ENCODE assay signal across 8 mouse cellular contexts in genomic region chr10:110727816-110728215, GRCm38 (mm10). TPM values are rescaled to one million over a fixed set of nuclear protein-coding genes. Genes with fewer than 3 reads are reported as not detected.
DNase-seq lines count a peak whose midpoint lies in the region; ATAC-seq and TF ChIP-seq lines count a peak whose summit lies in the region.
"Had no signal": no experiment of that assay in that cellular context is flagged by ENCODE, and none has a peak within 500 bp of the region (broad histone marks: within the 10 kb centered on the region; RNA-seq: fewer than 3 reads in every experiment).

No protein-coding gene starts in this region.

- H3K4me3 ChIP-seq in kidney, embryonic 15.5 days (replicated peaks): no peak overlapping the region
- no peak overlapping the region for H3K4me3 ChIP-seq in ES-Bruce4 (ENCODE audit: low read depth, low read length)
- H3K4me3 ChIP-seq in heart, postnatal 0 days (ENCODE audit: low read depth, low read length): no peak overlapping the region
- no peak overlapping the region for H3K4me3 ChIP-seq in liver, embryonic 14.5 days (ENCODE audit: insufficient read depth in 1 of 2, low read depth in 2 of 2, low read length in 2 of 2)
- H3K4me3 ChIP-seq: neural tube, embryonic 13.5 days had no signal

- no peaks in the 10 kb centered on the region for H3K9me3 ChIP-seq in kidney, embryonic 15.5 days (replicated peaks)
- no peaks in the 10 kb centered on the region for H3K9me3 ChIP-seq in ES-Bruce4 (replicated peaks; ENCODE audit: control insufficient read depth, insufficient read depth, low read length, poor library complexity, severe bottlenecking)
- no peaks in the 10 kb centered on the region for H3K9me3 ChIP-seq in heart, postnatal 0 days (replicated peaks; ENCODE audit: control insufficient read depth, low read length)
- no peaks in the 10 kb centered on the region for H3K9me3 ChIP-seq in liver, embryonic 14.5 days (ENCODE audit: control insufficient read depth, low read length)
- H3K9me3 ChIP-seq: neural tube, embryonic 13.5 days had no signal

- 59% methylated on average over 4 of the region's 4 CpGs for WGBS in kidney, embryonic 15.5 days
- 42% methylated on average over 4 of the region's 4 CpGs for WGBS in heart, postnatal 0 days
- 45% methylated on average over 4 of the region's 4 CpGs for WGBS in liver, embryonic 14.5 days (ENCODE audit: insufficient replicate concordance)

- no peaks in the 10 kb centered on the region for H3K27me3 ChIP-seq in kidney, embryonic 15.5 days
- no peaks in the 10 kb centered on the region for H3K27me3 ChIP-seq in ES-Bruce4 (ENCODE audit: control insufficient read depth, insufficient read depth, low read length, poor library complexity, severe bottlenecking)
- H3K27me3 ChIP-seq in heart, postnatal 0 days (ENCODE audit: control insufficient read depth, insufficient read depth, low read length): no peaks in the 10 kb centered on the region
- H3K27me3 ChIP-seq in liver, embryonic 14.5 days (ENCODE audit: control insufficient read depth, insufficient read depth, low read length): no peaks in the 10 kb centered on the region
- H3K27me3 ChIP-seq: neural tube, embryonic 13.5 days had no signal

- peak; percentile 65 for DNase-seq in kidney, adult 18-20 months
- peak; percentile 54 for DNase-seq in adrenal gland, postnatal 14 days
- no peak for DNase-seq in heart, postnatal 0 days (ENCODE audit: low spot score)
- DNase-seq in liver, embryonic 14.5 days (ENCODE audit: low read depth in 3 of 3, low spot score in 3 of 3): no peak
- peak; percentile 28 to 64 for DNase-seq in spleen, postnatal 10 days (ENCODE audit: low spot score in 2 of 2)

- no peak overlapping the region for H3K4me2 ChIP-seq in kidney, embryonic 15.5 days
- H3K4me2 ChIP-seq in heart, postnatal 0 days (ENCODE audit: low read depth, low read length): no peak overlapping the region
- H3K4me2 ChIP-seq in liver, embryonic 14.5 days (ENCODE audit: low read depth): no peak overlapping the region
- H3K4me2 ChIP-seq: neural tube, embryonic 13.5 days had no signal

- H3K36me3 ChIP-seq in kidney, embryonic 15.5 days: no peaks in the 10 kb centered on the region
- no peaks in the 10 kb centered on the region for H3K36me3 ChIP-seq in ES-Bruce4 (ENCODE audit: control insufficient read depth, insufficient read depth, low read length, poor library complexity, severe bottlenecking)
- H3K36me3 ChIP-seq in heart, postnatal 0 days (replicated peaks; ENCODE audit: control insufficient read depth, insufficient read depth, low read length): no peaks in the 10 kb centered on the region
- no peaks in the 10 kb centered on the region for H3K36me3 ChIP-seq in liver, embryonic 14.5 days (replicated peaks; ENCODE audit: control insufficient read depth, insufficient read depth, low read depth)
- H3K36me3 ChIP-seq: neural tube, embryonic 13.5 days had no signal

- ATAC-seq in kidney, embryonic 15.5 days (replicated peaks; ENCODE audit: low FRiP score): no peak
- ATAC-seq in heart, postnatal 0 days (ENCODE audit: insufficient read depth, low read depth): no peak
- ATAC-seq in liver, embryonic 14.5 days (ENCODE audit: insufficient read depth): no peak

- no peak overlapping the region for H3K9ac ChIP-seq in kidney, embryonic 15.5 days
- no peak overlapping the region for H3K9ac ChIP-seq in ES-Bruce4 (ENCODE audit: low read depth, poor library complexity, severe bottlenecking)
- no peak overlapping the region for H3K9ac ChIP-seq in heart, postnatal 0 days (replicated peaks; ENCODE audit: low read depth, low read length)
- no peak overlapping the region for H3K9ac ChIP-seq in liver, embryonic 14.5 days (replicated peaks)
- H3K9ac ChIP-seq: neural tube, embryonic 13.5 days had no signal

- no peak for TF ChIP-seq EP300 in ES-Bruce4 (IDR thresholded peaks at IDR 0.05; ENCODE audit: insufficient read depth, low read depth, low read length)
- TF ChIP-seq EP300 in heart, postnatal 0 days (IDR thresholded peaks at IDR 0.05; ENCODE audit: low read depth): no peak
- no peak for TF ChIP-seq EP300 in liver, embryonic 14.5 days (IDR thresholded peaks at IDR 0.05; ENCODE audit: low read depth)

- TF ChIP-seq POLR2A in ES-Bruce4 (IDR thresholded peaks at IDR 0.05; ENCODE audit: insufficient read depth, low read length): no peak

- no peak overlapping the region for H3K27ac ChIP-seq in kidney, embryonic 15.5 days
- H3K27ac ChIP-seq in ES-Bruce4 (ENCODE audit: insufficient read depth, low read length): no peak overlapping the region
- no peak overlapping the region for H3K27ac ChIP-seq in heart, postnatal 0 days (ENCODE audit: low read depth)
- H3K27ac ChIP-seq in liver, embryonic 14.5 days: no peak overlapping the region
- H3K27ac ChIP-seq: neural tube, embryonic 13.5 days had no signal

- peak; percentile 68 for TF ChIP-seq CTCF in ES-Bruce4 (IDR thresholded peaks at IDR 0.05; ENCODE audit: low read depth, low read length)
- peak; percentile 73 for TF ChIP-seq CTCF in heart, postnatal 0 days (IDR thresholded peaks at IDR 0.05; ENCODE audit: low read depth)
- TF ChIP-seq CTCF in liver, embryonic 14.5 days (IDR thresholded peaks at IDR 0.05; ENCODE audit: low read depth): peak; percentile 91

- no peaks in the 10 kb centered on the region for H3K4me1 ChIP-seq in kidney, embryonic 15.5 days
- no peaks in the 10 kb centered on the region for H3K4me1 ChIP-seq in ES-Bruce4 (ENCODE audit: control insufficient read depth, insufficient read depth, low read length)
- H3K4me1 ChIP-seq in heart, postnatal 0 days (ENCODE audit: control insufficient read depth, insufficient read depth): no peaks in the 10 kb centered on the region
- H3K4me1 ChIP-seq in liver, embryonic 14.5 days (replicated peaks; ENCODE audit: control insufficient read depth in 2 of 2, insufficient read depth in 2 of 2, low read length in 1 of 2): no peaks in the 10 kb centered on the region
- H3K4me1 ChIP-seq: neural tube, embryonic 13.5 days had no signal

RNA-seq across cellular contexts. Expression of gene E2f7, which starts 17.4 kb away (rescaled TPM):
- polyA plus RNA-seq in kidney, embryonic 15.5 days (2015; fragmentation: Nextera tagmentation; extraction: Ambion mirVana): 26.5 and 29.5 TPM in 2 replicates
- 31.4 and 32.5 TPM in 2 replicates for polyA plus RNA-seq in ES-Bruce4 (2011; ENCODE audit: insufficient read depth, insufficient read length, low read depth, missing spikeins)
- total RNA-seq in adrenal gland, postnatal 14 days (2021): 5.5 and 6.9 TPM in 2 replicates
- total RNA-seq in heart, postnatal 0 days (2014; rRNA removed; ENCODE audit: low replicate concordance): 6.1 and 17.1 TPM in 2 replicates
- polyA plus RNA-seq in heart, postnatal 0 days (2015; fragmentation: Nextera tagmentation; extraction: Ambion mirVana): 3.7 and 4.7 TPM in 2 replicates
- 1.7 and 1.9 TPM in 2 replicates for polyA plus RNA-seq in liver, embryonic 14.5 days (2012; rRNA removed)
- polyA plus RNA-seq in liver, embryonic 14.5 days (2014; fragmentation: Nextera tagmentation; extraction: Ambion mirVana): 7.1 and 8.6 TPM in 2 replicates

Comparison
In these comparisons a context has a peak if more than half of its experiments do, and no peak if none do; other contexts are left out.
1. DNase-seq: peak in kidney, adult 18-20 months (single experiment), adrenal gland, postnatal 14 days (single experiment) and spleen, postnatal 10 days (2 of 2); none in heart, postnatal 0 days (single experiment) and liver, embryonic 14.5 days (0 of 3).
2. Peak in every context shown above with its lines, with median percentiles within 50 percentile points of each other: CTCF ChIP-seq.